Mouse (Mus musculus) liver, postnatal 0 days (tissue): ENCODE results near the gene Lyl1. TPM values are rescaled to one million over a fixed set of nuclear protein-coding genes. Genes with fewer than 3 reads are reported as not detected.
"Not testable (repeated sequence)": the region's sequence is repeated elsewhere in the genome, so short reads cannot be mapped to it uniquely, and the experiment has no call there.

ENCODE experiments used
- ATAC-seq: fragments of 200-750 bp; cut with Nextera tagmentation; 2 replicates; pipeline ENCODE4 v1.8.0; 2017; ENCODE audit warnings: mild to moderate bottlenecking, moderate library complexity
- DNase-seq: peaks from one replicate; pipeline ENCODE4 v3.0.0-alpha.2; 2016
- H3K27ac ChIP-seq: fragments of 300-500 bp; sonication (generic); 2 replicates; pipeline ENCODE4 v1.5.1; 2014; ENCODE audit warnings: antibody characterized with exemption, moderate library complexity, mild to moderate bottlenecking, low read depth
- H3K27me3 ChIP-seq: fragments of 300-500 bp; sonication (generic); 2 replicates; pipeline ENCODE4 v1.6.1; 2014; ENCODE audit warnings: low read length, control low read depth, mixed read lengths; ENCODE audit not compliant: insufficient read depth
- H3K36me3 ChIP-seq: fragments of 300-500 bp; sonication (generic); replicated peaks from 2 replicates; pipeline ENCODE4 v1.6.1; 2014; ENCODE audit warnings: mild to moderate bottlenecking, control low read depth, low read length, moderate library complexity, mixed read lengths; ENCODE audit not compliant: insufficient read depth
- H3K4me1 ChIP-seq: fragments of 300-500 bp; sonication (generic); 2 replicates; pipeline ENCODE4 v1.6.1; 2014; ENCODE audit warnings: antibody characterized with exemption, mild to moderate bottlenecking, control low read depth; ENCODE audit not compliant: insufficient read depth
- H3K4me2 ChIP-seq: fragments of 300-500 bp; sonication (generic); 2 replicates; pipeline ENCODE4 v1.6.1; 2014; ENCODE audit warnings: low read depth, mild to moderate bottlenecking, low read length, moderate library complexity, mixed read lengths
- H3K4me3 ChIP-seq: fragments of 300-500 bp; sonication (generic); 2 replicates; pipeline ENCODE4 v1.5.1; 2014; ENCODE audit warnings: low read depth, low read length
- H3K9ac ChIP-seq: fragments of 300-500 bp; sonication (generic); replicated peaks from 2 replicates; pipeline ENCODE4 v1.6.1; 2014; ENCODE audit warnings: mild to moderate bottlenecking, moderate library complexity
- H3K9me3 ChIP-seq: fragments of 300-500 bp; sonication (generic); 2 replicates; pipeline ENCODE4 v1.6.1; 2016; ENCODE audit warnings: mild to moderate bottlenecking, control low read depth, low read length, mixed read lengths
- CTCF ChIP-seq: sonication (generic); IDR thresholded peaks from 2 replicates; pipeline ENCODE4 v1.5.1; 2016; ENCODE audit warnings: antibody characterized with exemption, low read depth
- EP300 ChIP-seq: IDR thresholded peaks from 2 replicates; pipeline ENCODE4 v1.6.1; 2016; ENCODE audit warnings: antibody characterized with exemption, low read depth, mild to moderate bottlenecking
- WGBS: fragments of 180-500 bp; shearing (Covaris S2); extraction: QIAGEN DNeasy Blood & Tissue Kit; methylation state at CpG from one replicate; pipeline ENCODE4 v1.1.7; 2014; ENCODE audit not compliant: insufficient replicate concordance; 5-methylcytosine and 5-hydroxymethylcytosine counted together
- polyA plus RNA-seq: library from polyadenylated mRNA; unstranded; fragments of >200 nt; fragmentation: Nextera tagmentation; extraction: Ambion mirVana; gene quantifications from 2 replicates; pipeline ENCODE4 v1.2.1, GENCODE M21; 2015

The Lyl1 gene
- polyA plus RNA-seq, 1 experiment from 2014 or later: 25.7 TPM

- Histone ChIP-seq H3K9ac (no peak overlapping the region), H3K4me3 (no peak overlapping the region), H3K9me3 (no peaks in the 10 kb centered on the region), H3K36me3 (peaks cover 4% of the 10 kb centered on the region), H3K27me3 (no peaks in the 10 kb centered on the region), H3K4me1 (peaks cover 19% of the 10 kb centered on the region), H3K4me2 (no peak overlapping the region), H3K27ac (no peak overlapping the region)
- DNase-seq (no peak), ATAC-seq (no peak)
- 63% methylated on average over 1 of the region's 1 CpGs for WGBS
- TF ChIP-seq EP300: no peak
- no peak for TF ChIP-seq CTCF
Observed at GRCm38 (mm10) chr8:84668081-84668480, 33.2 kb upstream of the Lyl1 start.

DNA sequence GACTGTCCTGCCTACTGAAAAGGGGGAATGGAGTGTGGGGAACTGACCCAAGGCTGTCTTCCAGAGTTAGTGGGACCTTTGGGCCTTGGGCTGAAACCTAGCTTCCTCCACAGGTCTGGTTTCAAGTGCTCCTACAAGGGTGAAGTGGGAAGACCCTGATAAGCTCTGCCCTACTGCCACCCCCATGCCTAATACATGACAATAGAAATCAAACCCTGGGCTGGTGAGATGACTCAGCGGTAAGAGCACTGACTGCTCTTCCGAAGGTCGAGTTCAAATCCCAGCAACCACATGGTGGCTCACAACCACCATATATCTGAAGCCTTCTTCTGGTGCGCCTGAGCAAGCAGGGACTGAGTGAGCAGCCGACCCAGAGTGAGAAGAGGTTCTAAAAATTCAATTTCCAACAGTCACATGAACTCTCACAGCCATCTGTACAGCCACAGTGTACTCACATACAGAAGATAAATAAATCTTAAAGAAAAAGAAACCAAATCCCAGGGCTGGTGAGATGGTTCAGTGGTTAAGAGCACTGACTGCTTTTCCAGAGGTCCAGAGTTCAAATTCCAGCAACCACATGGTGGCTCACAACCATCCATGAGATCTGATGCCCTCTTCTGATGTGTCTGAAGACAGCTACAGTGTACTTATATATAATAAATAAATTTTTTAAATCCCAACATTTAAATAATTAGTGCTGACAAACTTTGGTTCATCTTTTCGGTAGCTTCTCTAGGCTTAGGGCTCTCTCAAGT is 32.3 kb upstream of the Lyl1 start:
- H3K9me3 ChIP-seq: no peaks in the 10 kb centered on the region
- 68% methylated on average over 6 of the region's 6 CpGs for WGBS
- H3K36me3 ChIP-seq: peaks cover 8% of the 10 kb centered on the region
- no peak for DNase-seq
- H3K27me3 ChIP-seq: no peaks in the 10 kb centered on the region
- H3K4me1 ChIP-seq: peaks cover 15% of the 10 kb centered on the region
- H3K9ac ChIP-seq: no peak overlapping the region
- TF ChIP-seq EP300 (no peak), CTCF (no peak)
- H3K4me2 ChIP-seq: no peak overlapping the region
- ATAC-seq: no peak
- no peak overlapping the region for H3K4me3 ChIP-seq
- no peak overlapping the region for H3K27ac ChIP-seq

DNA sequence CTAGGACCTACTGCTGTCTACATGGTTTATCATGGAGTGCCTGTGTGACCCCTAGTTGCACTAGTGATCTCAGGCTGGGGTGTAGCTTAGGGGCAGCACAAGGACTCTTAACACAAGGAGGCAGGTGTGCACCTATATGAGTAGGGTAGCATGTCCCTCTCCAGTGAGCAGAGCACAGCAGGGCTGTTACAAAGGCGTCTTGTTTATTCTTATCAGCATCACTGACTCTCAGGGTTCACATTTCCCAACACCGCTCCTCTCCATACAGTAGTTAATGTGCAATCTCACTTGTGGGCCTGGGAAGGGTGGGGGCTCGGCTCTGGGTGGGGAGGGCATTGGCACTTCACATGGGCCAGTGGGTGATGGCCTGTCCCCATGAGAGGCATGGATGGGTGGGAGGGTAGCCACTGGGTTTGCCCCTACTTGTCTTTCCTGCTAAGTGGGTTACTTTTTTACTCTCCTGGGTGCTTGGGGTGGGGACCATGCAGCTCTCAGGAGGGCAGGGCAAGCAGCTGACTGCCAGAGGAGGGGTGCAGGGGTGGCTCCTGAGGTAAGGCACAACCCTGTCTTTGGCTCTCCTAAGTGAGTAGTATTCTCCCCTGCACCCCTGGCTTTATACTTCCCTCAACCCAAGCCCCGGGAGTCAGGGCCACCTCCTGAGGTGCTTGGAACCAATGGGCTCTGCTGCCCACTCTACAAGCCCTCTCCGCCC is 30.8 kb upstream of the Lyl1 start:
- H3K9me3 ChIP-seq, DNase-seq, H3K9ac ChIP-seq, H3K27me3 ChIP-seq, H3K4me3 ChIP-seq, H3K4me2 ChIP-seq: not testable (repeated sequence)
- peaks cover 13% of the 10 kb centered on the region for H3K4me1 ChIP-seq
- peaks cover 18% of the 10 kb centered on the region for H3K36me3 ChIP-seq
- peak overlapping the region; percentile 57 for H3K27ac ChIP-seq
- ATAC-seq: peak; percentile 81
- WGBS: 71% methylated on average over 5 of the region's 5 CpGs

DNA sequence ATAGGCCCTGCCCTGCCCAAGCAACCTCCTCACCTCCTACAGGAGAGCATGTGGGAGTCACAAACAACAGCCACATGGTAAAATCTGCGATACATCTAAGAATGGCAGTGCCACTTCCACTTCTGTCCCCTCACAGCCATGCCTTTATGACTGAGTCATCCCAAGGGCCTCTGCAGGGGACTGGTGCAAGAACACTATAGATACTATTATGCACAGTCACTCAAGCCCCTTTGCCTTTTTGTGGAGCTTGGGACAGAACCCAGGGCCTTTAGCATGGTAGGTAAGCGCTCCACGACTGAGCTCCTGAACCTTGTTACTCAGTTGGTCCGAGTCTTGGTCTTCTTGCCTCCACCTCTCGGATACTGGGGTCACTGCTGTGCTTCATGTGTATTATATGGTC is 24.0 kb upstream of the Lyl1 start:
- Histone ChIP-seq H3K4me3 (no peak overlapping the region), H3K9me3 (no peaks in the 10 kb centered on the region), H3K36me3 (peaks cover 35% of the 10 kb centered on the region), H3K27me3 (no peaks in the 10 kb centered on the region), H3K4me2 (no peak overlapping the region), H3K9ac (no peak overlapping the region), H3K4me1 (no peaks in the 10 kb centered on the region), H3K27ac (no peak overlapping the region)
- ATAC-seq: no peak
- WGBS: 84% methylated on average over 5 of the region's 5 CpGs
- TF ChIP-seq EP300 (no peak), CTCF (no peak)
- no peak for DNase-seq

DNA sequence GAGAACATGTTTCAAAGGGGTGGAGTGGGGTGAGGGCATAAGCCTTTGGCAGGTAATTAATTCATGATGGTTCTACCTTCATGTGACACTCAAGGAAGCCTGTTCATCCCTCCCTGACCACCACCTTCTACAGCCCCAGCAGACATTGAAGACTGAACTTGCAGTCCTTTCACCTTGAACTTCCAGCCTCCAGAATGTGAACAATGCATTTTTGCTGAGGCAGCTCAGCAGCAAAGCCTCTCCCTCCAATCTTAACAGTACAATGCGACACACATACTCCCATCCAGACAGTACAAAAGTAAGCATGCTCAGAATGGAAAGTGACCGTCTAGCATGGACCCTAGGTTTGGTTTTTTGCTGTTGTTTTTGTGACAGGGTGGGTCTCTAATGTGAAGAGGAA is 19.8 kb upstream of the Lyl1 start:
- TF ChIP-seq CTCF (no peak), EP300 (no peak)
- no peak overlapping the region for H3K4me3 ChIP-seq
- 0 out of 2 replicates have a peak, but pooled peaks cover 12% of the 10 kb centered on the region for H3K36me3 ChIP-seq
- H3K9ac ChIP-seq: no peak overlapping the region
- WGBS: 80% methylated on average over 2 of the region's 2 CpGs
- no peaks in the 10 kb centered on the region for H3K27me3 ChIP-seq
- H3K4me1 ChIP-seq: peaks cover 12% of the 10 kb centered on the region
- H3K27ac ChIP-seq: no peak overlapping the region
- no peak for DNase-seq
- no peaks in the 10 kb centered on the region for H3K9me3 ChIP-seq
- no peak overlapping the region for H3K4me2 ChIP-seq
- ATAC-seq: no peak

GRCm38 (mm10) chr8:84682257-84682656 is 19.0 kb upstream of the Lyl1 start:
- Histone ChIP-seq H3K36me3 (0 out of 2 replicates have a peak, but pooled peaks cover 12% of the 10 kb centered on the region), H3K9ac (no peak overlapping the region), H3K27ac (no peak overlapping the region), H3K4me3 (no peak overlapping the region), H3K4me1 (peaks cover 17% of the 10 kb centered on the region), H3K4me2 (no peak overlapping the region), H3K27me3 (no peaks in the 10 kb centered on the region), H3K9me3 (no peaks in the 10 kb centered on the region)
- no peak for TF ChIP-seq CTCF
- ATAC-seq (no peak), DNase-seq (no peak)
- 64% methylated on average over 2 of the region's 2 CpGs for WGBS
